Mouse (Mus musculus) ES-E14 (cell line): ENCODE results near the gene Ucp3. TPM values are rescaled to one million over a fixed set of nuclear protein-coding genes. Genes with fewer than 3 reads are reported as not detected.

Experiments
- DNase-seq: peaks from one replicate; pipeline ENCODE4 v3.0.0-alpha.2; 2013; ENCODE audit warnings: low read depth, low spot score
- H3K27ac ChIP-seq: 2 replicates; pipeline ENCODE4 v1.5.1; 2012; ENCODE audit warnings: low read depth, mild to moderate bottlenecking, low read length, moderate library complexity, mixed read lengths; ENCODE audit not compliant: poor library complexity, insufficient read depth, severe bottlenecking
- H3K36me3 ChIP-seq: 2 replicates; pipeline ENCODE4 v1.6.1; 2012; ENCODE audit warnings: mild to moderate bottlenecking, low read length, moderate library complexity, mixed read lengths; ENCODE audit not compliant: control insufficient read depth, poor library complexity, insufficient read depth, severe bottlenecking
- H3K4me1 ChIP-seq, 2 experiments: fragments of 150-350 bp in 1 of 2; sonication (generic) in 1 of 2; 2 replicates each; pipeline ENCODE4 v1.6.1; 2012; ENCODE audit warnings: low read length in 2 of 2, mild to moderate bottlenecking in 1 of 2, mixed read lengths in 1 of 2; ENCODE audit not compliant: control insufficient read depth in 2 of 2, insufficient read depth in 2 of 2, poor library complexity in 1 of 2
- H3K4me3 ChIP-seq, 2 experiments: fragments of 150-350 bp in 1 of 2; sonication (generic) in 1 of 2; 2 replicates each; pipeline ENCODE4 v1.5.1; 2012; ENCODE audit warnings: low read length in 2 of 2, low read depth in 1 of 2, mild to moderate bottlenecking in 1 of 2, mixed read lengths in 1 of 2; ENCODE audit not compliant: insufficient read depth in 1 of 2, poor library complexity in 1 of 2, severe bottlenecking in 1 of 2
- H3K9ac ChIP-seq: 2 replicates; pipeline ENCODE4 v1.6.1; 2012; ENCODE audit warnings: low read depth, mild to moderate bottlenecking, low read length, mixed read lengths; ENCODE audit not compliant: poor library complexity, insufficient read depth, severe bottlenecking
- H3K9me3 ChIP-seq: fragments of 150-350 bp; sonication (generic); 2 replicates; pipeline ENCODE4 v1.6.1; 2012; ENCODE audit warnings: low read depth, mild to moderate bottlenecking, low read length; ENCODE audit not compliant: control insufficient read depth, insufficient read depth
- CHD2 ChIP-seq: IDR thresholded peaks from 2 replicates; pipeline ENCODE4 v1.6.1; 2014; ENCODE audit warnings: mild to moderate bottlenecking, low read depth, low read length, inconsistent platforms
- HCFC1 ChIP-seq: IDR thresholded peaks from 2 replicates; pipeline ENCODE4 v1.6.1; 2012; ENCODE audit warnings: low read length, inconsistent platforms, borderline replicate concordance; ENCODE audit not compliant: insufficient read depth
- MAFK ChIP-seq: IDR thresholded peaks from 2 replicates; pipeline ENCODE4 v1.6.1; 2014; ENCODE audit warnings: mild to moderate bottlenecking, low read depth, low read length, inconsistent platforms; ENCODE audit not compliant: insufficient read depth
- ZC3H11A ChIP-seq: IDR thresholded peaks from 2 replicates; pipeline ENCODE4 v1.6.1; 2012; ENCODE audit warnings: low read depth, mild to moderate bottlenecking, inconsistent platforms, low read length, borderline replicate concordance
- ZNF384 ChIP-seq: IDR thresholded peaks from 2 replicates; pipeline ENCODE4 v1.6.1; 2012; ENCODE audit warnings: low read depth, low read length, inconsistent platforms
- in situ Hi-C, 2 experiments: fragments of 600-800 bp; cut with MboI; formaldehyde crosslinking; loops; one replicate each; pipeline ENCODE4 v1.15.1; 2025; ENCODE audit warnings: low sequenced_read_pairs in 2 of 2, inconsistent platforms in 1 of 2; ENCODE audit not compliant: unreplicated experiment in 2 of 2
- total RNA-seq: library from RNA; depleted of rRNA; stranded (reverse); fragments of 300-350 nt; gene quantifications from 2 replicates; pipeline ENCODE4 v1.2.3, GENCODE M21; 2012

Ucp3 gene
- total RNA-seq, 1 experiment, result not detected

GRCm38 (mm10) chr7:100497402-100497801 lies 24.6 kb downstream of the Ucp3 start:
- no peaks in the 10 kb centered on the region for H3K9me3 ChIP-seq
- H3K36me3 ChIP-seq, result peaks cover 55% of the 10 kb centered on the region
- H3K4me3 ChIP-seq, result 0 out of 4 replicates have a peak overlapping the region, but pooled peaks of 1 of the 2 experiments have one; percentile 13
- no peak for DNase-seq
- no peak overlapping the region for H3K27ac ChIP-seq
- peak overlapping the region; percentile 3; the same call in 1 of the 2 replicates for H3K9ac ChIP-seq
- H3K4me1 ChIP-seq, result peaks cover 3 to 42% of the 10 kb centered on the region in 2 experiments; a peak in 3 of 4 replicates
- in situ Hi-C loops, result no loop called here
- TF ChIP-seq MAFK (no peak), CHD2 (no peak), ZC3H11A (no peak), HCFC1 (no peak), ZNF384 (no peak)

- TF ChIP-seq HCFC1, result no peak
- TF ChIP-seq ZC3H11A, result no peak
- no peak for TF ChIP-seq MAFK
- TF ChIP-seq CHD2, result no peak
- TF ChIP-seq ZNF384, result no peak
- no peak for DNase-seq
- Histone ChIP-seq H3K4me3 (no peak overlapping the region), H3K9ac (peak overlapping the region; percentile 3; the same call in 1 of the 2 replicates), H3K4me1 (peaks cover 6 to 44% of the 10 kb centered on the region in 2 experiments; a peak in 3 of 4 replicates), H3K36me3 (peaks cover 55% of the 10 kb centered on the region), H3K9me3 (no peaks in the 10 kb centered on the region), H3K27ac (no peak overlapping the region)
- in situ Hi-C loops, result no loop called here
Measured at GRCm38 (mm10) chr7:100497982-100498381, 25.2 kb downstream of the Ucp3 start.

GRCm38 (mm10) chr7:100499465-100499864 lies 26.7 kb downstream of the Ucp3 start:
- Histone ChIP-seq H3K27ac (peak overlapping the region; percentile 19; the same call in 1 of the 2 replicates), H3K4me3 (no peak overlapping the region), H3K36me3 (peaks cover 51% of the 10 kb centered on the region), H3K4me1 (peaks cover 6 to 50% of the 10 kb centered on the region in 2 experiments; a peak in 3 of 4 replicates), H3K9ac (no peak overlapping the region), H3K9me3 (no peaks in the 10 kb centered on the region)
- no peak for DNase-seq
- TF ChIP-seq HCFC1 (no peak), ZNF384 (no peak), CHD2 (no peak), ZC3H11A (no peak), MAFK (no peak)
- in situ Hi-C loops, result no loop called here

- TF ChIP-seq CHD2 (no peak), ZC3H11A (no peak), ZNF384 (no peak), MAFK (no peak), HCFC1 (no peak)
- Histone ChIP-seq H3K4me3 (no peak overlapping the region), H3K9ac (peak overlapping the region; percentile 14; the same call in 1 of the 2 replicates), H3K4me1 (peaks cover 6 to 51% of the 10 kb centered on the region in 2 experiments; a peak in 3 of 4 replicates), H3K36me3 (peaks cover 43% of the 10 kb centered on the region), H3K9me3 (no peaks in the 10 kb centered on the region), H3K27ac (peak overlapping the region; percentile 86)
- in situ Hi-C loops, result no loop called here
- DNase-seq, result no peak
Measured at GRCm38 (mm10) chr7:100500276-100500977, 27.6 kb downstream of the Ucp3 start.
